Mouse (Mus musculus) forebrain, embryonic 10.5 days (tissue): ENCODE data around the gene Nsrp1. TPM values are rescaled to one million over a fixed set of nuclear protein-coding genes. Genes with fewer than 3 reads are reported as not detected.
"Not testable (repeated sequence)": the region's sequence is repeated elsewhere in the genome, so short reads cannot be mapped to it uniquely, and the experiment has no call there.

ENCODE experiments used
- DNase-seq: peaks from one replicate; pipeline ENCODE4 v3.0.0-alpha.2; 2017; ENCODE audit warnings: low spot score; ENCODE audit errors: extremely low spot score
- H3K27ac ChIP-seq: fragments of 300-500 bp; sonication (generic); 2 replicates; pipeline ENCODE4 v1.5.1; 2016; ENCODE audit warnings: mild to moderate bottlenecking
- H3K27me3 ChIP-seq: fragments of 300-500 bp; sonication (generic); 2 replicates; pipeline ENCODE4 v1.6.1; 2016; ENCODE audit warnings: mild to moderate bottlenecking; ENCODE audit not compliant: poor library complexity, severe bottlenecking
- H3K36me3 ChIP-seq: fragments of 300-500 bp; sonication (generic); replicated peaks from 2 replicates; pipeline ENCODE4 v1.6.1; 2016; ENCODE audit warnings: mild to moderate bottlenecking, moderate library complexity
- H3K4me1 ChIP-seq: fragments of 300-500 bp; sonication (generic); 2 replicates; pipeline ENCODE4 v1.6.1; 2016
- H3K4me3 ChIP-seq: fragments of 300-500 bp; sonication (generic); 2 replicates; pipeline ENCODE4 v1.5.1; 2016; ENCODE audit warnings: mild to moderate bottlenecking, moderate library complexity
- H3K9me3 ChIP-seq: fragments of 300-500 bp; sonication (generic); 2 replicates; pipeline ENCODE4 v1.6.1; 2016; ENCODE audit warnings: mild to moderate bottlenecking, moderate library complexity
- whole genome bisulfite sequencing: fragments of 180-500 bp; shearing (Covaris S2); methylation state at CpG from one replicate; pipeline ENCODE4 v1.1.7; 2016; 5-methylcytosine and 5-hydroxymethylcytosine counted together
- polyA plus RNA-seq: library from polyadenylated mRNA; unstranded; fragments of >200 nt; fragmentation: Nextera tagmentation; extraction: Ambion mirVana; gene quantifications from 2 replicates; pipeline ENCODE4 v1.2.1, GENCODE M21; 2016

Nsrp1 gene
- polyA plus RNA-seq = 65.5 and 70.4 TPM in 2 replicates

- Histone ChIP-seq H3K27ac (peak within 1 kb of the TSS; percentile 92), H3K36me3 (peaks cover 29% of the 10 kb centered on the region), H3K4me3 (peak within 1 kb of the TSS; percentile 75), H3K27me3 (peaks cover 12% of the 10 kb centered on the region; the same call in 1 of the 2 replicates), H3K9me3 (no peaks in the 10 kb centered on the region), H3K4me1 (peaks cover 15% of the 10 kb centered on the region)
- 5% methylated on average over 48 of the region's 48 CpGs for WGBS
- peak; percentile 98 for DNase-seq
These were observed at the start of gene Nsrp1 for GRCm38 (mm10) chr11:77078273-77079134. TSS of gene Nsrp1 (minus strand) at chr11:77078435.

DNA sequence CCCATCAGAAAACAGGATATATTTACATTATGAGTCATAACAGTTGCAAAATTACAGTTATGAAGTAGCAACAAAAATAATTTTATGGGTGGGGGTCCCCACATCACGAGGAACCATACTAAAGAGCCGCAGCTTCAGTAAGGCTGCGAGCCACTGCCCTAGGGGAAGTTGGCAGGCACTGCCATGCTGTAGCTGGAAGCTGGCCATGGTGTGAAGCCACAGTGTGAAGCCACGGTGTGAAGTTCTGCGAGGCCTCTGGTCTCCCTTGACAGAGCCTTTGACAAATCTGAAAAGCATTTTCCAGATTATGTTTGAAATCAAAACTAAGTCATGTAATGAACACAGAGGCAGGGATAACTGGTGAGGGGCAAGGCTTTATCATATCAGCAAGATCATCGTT lies 32.9 kb upstream of the Nsrp1 start:
- WGBS = 92% methylated on average over 6 of the region's 6 CpGs
- DNase-seq = no peak
- Histone ChIP-seq H3K27me3 (no peaks in the 10 kb centered on the region), H3K36me3 (no peaks in the 10 kb centered on the region), H3K4me3 (no peak overlapping the region), H3K9me3 (no peaks in the 10 kb centered on the region), H3K4me1 (no peaks in the 10 kb centered on the region), H3K27ac (no peak overlapping the region)

- H3K27me3 ChIP-seq = no peaks in the 10 kb centered on the region
- no peaks in the 10 kb centered on the region for H3K4me1 ChIP-seq
- H3K27ac ChIP-seq = no peak overlapping the region
- H3K4me3 ChIP-seq = no peak overlapping the region
- no peaks in the 10 kb centered on the region for H3K9me3 ChIP-seq
- H3K36me3 ChIP-seq = no peaks in the 10 kb centered on the region
- 93% methylated on average over 6 of the region's 6 CpGs for WGBS
- no peak for DNase-seq
These were observed 30.2 kb upstream of the Nsrp1 start for GRCm38 (mm10) chr11:77108442-77108841.

- not testable (repeated sequence) for H3K4me1 ChIP-seq, H3K36me3 ChIP-seq, H3K4me3 ChIP-seq, H3K9me3 ChIP-seq, H3K27ac ChIP-seq, DNase-seq, H3K27me3 ChIP-seq
- WGBS = 81% methylated on average over 12 of the region's 12 CpGs
These were observed 29.6 kb upstream of the Nsrp1 start for GRCm38 (mm10) chr11:77107872-77108271.

DNA sequence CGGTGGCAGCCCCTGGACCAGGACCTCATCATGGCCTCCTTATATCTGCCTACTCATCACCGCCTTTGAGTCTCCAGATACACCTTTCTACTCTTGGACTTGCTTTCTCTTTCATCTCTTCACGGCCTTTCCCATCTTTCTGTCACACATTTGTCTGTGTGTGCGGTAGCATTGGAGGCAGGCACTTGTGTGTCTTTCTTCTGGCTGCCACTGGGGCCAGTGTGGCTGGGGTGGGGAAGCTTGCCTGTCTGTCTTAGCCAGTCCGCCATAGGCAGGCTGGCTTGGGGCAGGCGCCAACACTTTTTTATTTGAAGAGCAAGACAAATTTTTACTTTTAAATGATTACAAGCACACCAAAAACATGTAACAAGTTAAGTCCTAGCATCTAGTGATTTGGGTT lies 28.7 kb upstream of the Nsrp1 start:
- Histone ChIP-seq H3K36me3 (no peaks in the 10 kb centered on the region), H3K4me3 (no peak overlapping the region), H3K9me3 (no peaks in the 10 kb centered on the region), H3K4me1 (no peaks in the 10 kb centered on the region), H3K27ac (no peak overlapping the region), H3K27me3 (no peaks in the 10 kb centered on the region)
- 91% methylated on average over 6 of the region's 6 CpGs for WGBS
- no peak for DNase-seq

GRCm38 (mm10) chr11:77100137-77100937 lies 22.1 kb upstream of the Nsrp1 start:
- Histone ChIP-seq H3K9me3 (no peaks in the 10 kb centered on the region), H3K36me3 (no peaks in the 10 kb centered on the region), H3K4me1 (peaks cover 4% of the 10 kb centered on the region), H3K27me3 (peaks cover 4% of the 10 kb centered on the region; the same call in 1 of the 2 replicates), H3K4me3 (no peak overlapping the region), H3K27ac (no peak overlapping the region)
- WGBS = 16% methylated on average over 10 of the region's 10 CpGs
- peak; percentile 80 for DNase-seq

DNA sequence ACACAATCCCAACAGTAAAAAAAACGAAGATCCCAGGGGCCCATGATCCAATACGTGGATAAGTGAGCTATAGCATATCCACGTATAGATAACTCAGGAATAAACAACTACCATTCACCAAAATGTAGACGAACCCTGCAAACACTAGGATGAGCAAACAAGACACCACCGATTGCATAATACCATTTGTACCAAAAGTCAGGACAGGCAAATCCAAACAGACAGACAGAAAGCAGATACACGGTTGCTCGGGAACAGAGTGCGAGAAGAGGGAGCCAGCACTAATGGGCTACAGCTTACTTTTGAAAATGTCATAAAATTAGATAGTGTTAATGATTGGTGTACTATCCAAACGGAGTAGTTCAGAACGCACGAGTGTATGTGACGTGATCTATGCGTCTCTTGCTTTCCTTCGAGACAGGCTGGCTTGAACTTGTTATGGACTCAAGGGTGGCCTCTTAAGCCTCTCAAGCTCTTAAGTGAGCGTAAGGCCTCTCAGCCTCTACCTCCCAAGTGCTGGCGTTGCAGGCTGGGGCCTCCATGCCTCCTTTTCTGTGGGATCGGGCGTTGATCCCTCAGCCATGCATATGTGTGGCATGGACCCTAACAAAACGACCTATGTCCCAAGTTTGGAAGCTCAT lies 20.2 kb upstream of the Nsrp1 start:
- peaks cover 4% of the 10 kb centered on the region for H3K4me1 ChIP-seq
- DNase-seq = no peak
- 85% methylated on average over 19 of the region's 19 CpGs for WGBS
- H3K9me3 ChIP-seq = no peaks in the 10 kb centered on the region
- H3K4me3 ChIP-seq = no peak overlapping the region
- H3K27me3 ChIP-seq = peaks cover 4% of the 10 kb centered on the region; the same call in 1 of the 2 replicates
- no peaks in the 10 kb centered on the region for H3K36me3 ChIP-seq
- no peak overlapping the region for H3K27ac ChIP-seq

GRCm38 (mm10) chr11:77096991-77097390 lies 18.8 kb upstream of the Nsrp1 start:
- 74% methylated on average over 7 of the region's 7 CpGs for WGBS
- H3K4me1 ChIP-seq = peaks cover 7% of the 10 kb centered on the region

GRCm38 (mm10) chr11:77096581-77096980 lies 18.3 kb upstream of the Nsrp1 start:
- Histone ChIP-seq H3K36me3 (no peaks in the 10 kb centered on the region), H3K9me3 (no peaks in the 10 kb centered on the region), H3K4me1 (peaks cover 7% of the 10 kb centered on the region), H3K27ac (no peak overlapping the region), H3K27me3 (peaks cover 8% of the 10 kb centered on the region; the same call in 1 of the 2 replicates), H3K4me3 (no peak overlapping the region)
- 84% methylated on average over 3 of the region's 3 CpGs for WGBS
- no peak for DNase-seq

More at GRCm38 (mm10) chr11:77096991-77097390, 18.8 kb upstream of the Nsrp1 start:
- H3K4me3 ChIP-seq = no peak overlapping the region
- H3K27me3 ChIP-seq = peaks cover 7% of the 10 kb centered on the region; the same call in 1 of the 2 replicates
- no peaks in the 10 kb centered on the region for H3K36me3 ChIP-seq
- no peak overlapping the region for H3K27ac ChIP-seq
- no peaks in the 10 kb centered on the region for H3K9me3 ChIP-seq
- DNase-seq = no peak

GRCm38 (mm10) chr11:77095206-77095605 lies 17.0 kb upstream of the Nsrp1 start:
- WGBS = 71% methylated on average over 9 of the region's 10 CpGs
- no peaks in the 10 kb centered on the region for H3K36me3 ChIP-seq
- no peak for DNase-seq
- no peak overlapping the region for H3K27ac ChIP-seq
- H3K27me3 ChIP-seq = peaks cover 8% of the 10 kb centered on the region; the same call in 1 of the 2 replicates
- peaks cover 4% of the 10 kb centered on the region; the same call in 1 of the 2 replicates for H3K4me1 ChIP-seq
- no peaks in the 10 kb centered on the region for H3K9me3 ChIP-seq
- H3K4me3 ChIP-seq = no peak overlapping the region

DNA sequence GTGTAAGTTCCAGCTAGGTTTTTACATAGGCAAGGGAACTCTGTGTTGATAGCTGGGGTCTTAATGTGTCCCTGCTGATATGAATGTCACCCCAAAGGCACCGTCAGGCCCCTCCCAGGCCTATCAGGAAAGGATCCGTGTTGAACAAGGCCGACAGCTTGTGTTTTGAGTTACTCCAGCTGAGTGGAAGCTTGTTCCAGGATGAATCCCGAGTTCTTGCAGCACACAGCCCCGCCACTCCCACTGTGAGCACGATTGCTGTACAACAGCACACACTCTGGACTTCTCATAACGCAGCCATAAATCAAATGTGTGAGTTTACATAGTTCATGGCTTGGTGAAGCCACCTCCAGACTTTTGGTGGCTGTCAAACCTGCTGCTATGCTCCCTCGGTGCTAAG lies 15.9 kb upstream of the Nsrp1 start:
- H3K36me3 ChIP-seq = no peaks in the 10 kb centered on the region
- H3K27ac ChIP-seq = no peak overlapping the region
- H3K4me3 ChIP-seq = no peak overlapping the region
- peaks cover 5% of the 10 kb centered on the region; the same call in 1 of the 2 replicates for H3K27me3 ChIP-seq
- 81% methylated on average over 8 of the region's 8 CpGs for WGBS
- H3K9me3 ChIP-seq = no peaks in the 10 kb centered on the region
- no peak for DNase-seq
- 0 out of 2 replicates have a peak, but pooled peaks cover 4% of the 10 kb centered on the region for H3K4me1 ChIP-seq

GRCm38 (mm10) chr11:77093208-77093607 lies 15.0 kb upstream of the Nsrp1 start:
- peak overlapping the region; percentile 38 for H3K4me3 ChIP-seq
- DNase-seq = peak; percentile 58
- H3K27me3 ChIP-seq = 0 out of 2 replicates have a peak, but pooled peaks cover 4% of the 10 kb centered on the region
- H3K4me1 ChIP-seq = 0 out of 2 replicates have a peak, but pooled peaks cover 4% of the 10 kb centered on the region
- whole genome bisulfite sequencing = 2% methylated on average over 11 of the region's 11 CpGs
- no peaks in the 10 kb centered on the region for H3K9me3 ChIP-seq
- no peaks in the 10 kb centered on the region for H3K36me3 ChIP-seq
- H3K27ac ChIP-seq = no peak overlapping the region
